Mouse (Mus musculus) MEL (cell line): ENCODE measurements around the gene Haus2.

Experiments used
- CTCF ChIP-seq, 3 experiments: IDR thresholded peaks in 2 of 3; conservative IDR thresholded peaks in 1 of 3; 2 replicates each; pipeline ENCODE4 v1.5.1; 2011 to 2012; ENCODE audit warnings: low read length in 3 of 3, low read depth in 2 of 3, mild to moderate bottlenecking in 2 of 3, improper control_type of control experiment in 1 of 3, inconsistent platforms in 1 of 3, mixed read lengths in 1 of 3, moderate library complexity in 1 of 3; ENCODE audit not compliant: control insufficient read depth in 1 of 3, insufficient read depth in 1 of 3, poor library complexity in 1 of 3, severe bottlenecking in 1 of 3
- E2F4 ChIP-seq: IDR thresholded peaks from 2 replicates; pipeline ENCODE4 v1.6.1; 2011; ENCODE audit warnings: low read depth, low read length, improper control_type of control experiment, borderline replicate concordance
- ELF1 ChIP-seq: IDR thresholded peaks from 2 replicates; pipeline ENCODE4 v1.6.1; 2014; ENCODE audit warnings: low read depth, mild to moderate bottlenecking, inconsistent platforms, low read length, improper control_type of control experiment, moderate library complexity
- EP300 ChIP-seq, 2 experiments: IDR thresholded peaks; 2 replicates each; pipeline ENCODE4 v1.6.1; 2011; ENCODE audit warnings: improper control_type of control experiment in 2 of 2, low read length in 2 of 2, low read depth in 1 of 2, mild to moderate bottlenecking in 1 of 2
- GABPA ChIP-seq: IDR thresholded peaks from 2 replicates; pipeline ENCODE4 v1.6.1; 2012; ENCODE audit warnings: low read depth, mild to moderate bottlenecking, inconsistent platforms, low read length, improper control_type of control experiment, moderate library complexity
- GATA1 ChIP-seq: IDR thresholded peaks from 2 replicates; pipeline ENCODE4 v1.6.1; 2011; ENCODE audit warnings: low read depth, low read length, improper control_type of control experiment
- KAT2A ChIP-seq: conservative IDR thresholded peaks from 2 replicates; pipeline ENCODE4 v1.6.1; 2012; ENCODE audit warnings: low read depth, low read length, improper control_type of control experiment, inconsistent platforms
- MAZ ChIP-seq: IDR thresholded peaks from 2 replicates; pipeline ENCODE4 v1.6.1; 2012; ENCODE audit warnings: low read depth, mild to moderate bottlenecking, inconsistent platforms, low read length, improper control_type of control experiment
- POLR2A ChIP-seq, 2 experiments: IDR thresholded peaks; 2 replicates each; pipeline ENCODE4 v1.6.1; 2011 to 2012; ENCODE audit warnings: low read length in 2 of 2, mild to moderate bottlenecking in 2 of 2, control low read depth in 1 of 2, improper control_type of control experiment in 1 of 2, low read depth in 1 of 2, moderate library complexity in 1 of 2; ENCODE audit not compliant: control insufficient read depth in 1 of 2, insufficient read depth in 1 of 2, poor library complexity in 1 of 2
- POLR2AphosphoS2 ChIP-seq: IDR thresholded peaks from 2 replicates; pipeline ENCODE4 v1.6.1; 2011; ENCODE audit warnings: low read length, improper control_type of control experiment
- TAL1 ChIP-seq: IDR thresholded peaks from 2 replicates; pipeline ENCODE4 v1.6.1; 2012; ENCODE audit warnings: mild to moderate bottlenecking, inconsistent platforms, low read length, moderate library complexity, mixed read lengths
- TBP ChIP-seq: IDR thresholded peaks from 2 replicates; pipeline ENCODE4 v1.8.0; 2011; ENCODE audit warnings: low read depth, low read length, improper control_type of control experiment
- USF2 ChIP-seq, 2 experiments: IDR thresholded peaks; 2 replicates each; pipeline ENCODE4 v1.6.1; 2011 to 2012; ENCODE audit warnings: improper control_type of control experiment in 2 of 2, low read length in 2 of 2, borderline replicate concordance in 1 of 2, inconsistent platforms in 1 of 2, low read depth in 1 of 2, mild to moderate bottlenecking in 1 of 2; ENCODE audit not compliant: insufficient read depth in 1 of 2

GRCm38 (mm10) chr2:120577799-120578198 lies 31.4 kb upstream of the Haus2 start:
- TF ChIP-seq POLR2AphosphoS2 (no peak), CTCF (IDR thresholded peaks at IDR 0.05 in 2 of 3, conservative IDR thresholded peaks at IDR 0.05 in 1 of 3; ENCODE audit: control insufficient read depth in 1 of 3, insufficient read depth in 1 of 3, low read depth in 2 of 3, low read length in 3 of 3, poor library complexity in 1 of 3, severe bottlenecking in 1 of 3) (no peak), EP300 (IDR thresholded peaks at IDR 0.05; ENCODE audit: low read depth in 1 of 2, low read length in 2 of 2) (no peak), POLR2A (IDR thresholded peaks at IDR 0.05; ENCODE audit: control insufficient read depth in 1 of 2, insufficient read depth in 1 of 2, low read depth in 1 of 2, low read length in 2 of 2, poor library complexity in 1 of 2) (no peak), GATA1 (no peak), TAL1 (no peak), USF2 (IDR thresholded peaks at IDR 0.05; ENCODE audit: borderline replicate concordance in 1 of 2, insufficient read depth in 1 of 2, low read depth in 1 of 2, low read length in 2 of 2) (no peak), GABPA (no peak), MAZ (no peak), E2F4 (no peak), KAT2A (no peak), TBP (no peak), ELF1 (no peak)
